Mouse (Mus musculus) layer of hippocampus, postnatal 36 days (tissue): ENCODE data around the gene Podxl2. TPM values are rescaled to one million over a fixed set of nuclear protein-coding genes. Genes with fewer than 3 reads are reported as not detected.

Source experiments
- DNase-seq, 2 experiments: peaks; one replicate each; pipeline ENCODE4 v3.0.0; 2022
- total RNA-seq, 2 experiments: library from RNA; stranded (reverse); gene quantifications; 2 replicates each; pipeline ENCODE4 v1.2.3; 2021

The Podxl2 gene
- total RNA-seq, 2 experiments from 2014 or later: 159 to 169 TPM

DNA sequence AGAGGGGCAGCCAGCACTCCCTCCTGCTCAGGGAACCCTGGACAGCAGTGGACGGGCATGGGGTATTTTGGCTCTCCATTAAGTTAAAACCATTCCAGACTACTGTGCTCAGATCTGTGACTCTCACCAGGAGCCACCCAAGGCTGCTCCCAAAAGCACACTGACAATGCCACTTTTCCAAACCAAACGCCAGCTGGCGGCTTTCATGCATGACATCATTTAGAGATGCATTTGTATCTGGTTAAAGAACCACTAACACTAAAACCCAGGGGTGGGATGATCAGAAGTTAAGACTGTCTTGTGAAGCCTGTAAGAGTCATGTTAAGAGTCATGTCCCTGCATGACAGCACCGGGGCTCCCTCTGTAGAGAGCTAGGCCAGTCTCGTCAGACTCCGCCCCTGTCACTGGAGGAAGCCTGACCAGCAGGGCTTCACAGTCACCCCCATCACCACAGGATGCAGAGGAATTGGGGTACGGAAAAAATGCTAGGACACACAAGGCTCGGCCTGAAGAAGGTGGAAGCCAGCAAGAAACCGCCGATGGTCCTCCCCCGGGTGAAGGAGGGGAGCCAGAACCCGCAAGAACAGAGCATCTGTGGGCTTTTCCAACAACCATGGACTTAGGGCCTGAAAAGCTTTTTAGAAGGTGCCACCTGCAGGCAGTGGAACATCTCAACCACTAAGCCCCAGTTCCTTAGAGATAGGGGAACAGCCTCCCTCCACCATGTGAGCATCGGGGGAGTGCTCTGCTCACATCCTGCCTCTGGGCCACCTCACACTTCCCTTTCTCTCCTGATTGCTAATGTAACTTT lies 47.2 kb downstream of the Podxl2 start:
- no peak for DNase-seq

DNA sequence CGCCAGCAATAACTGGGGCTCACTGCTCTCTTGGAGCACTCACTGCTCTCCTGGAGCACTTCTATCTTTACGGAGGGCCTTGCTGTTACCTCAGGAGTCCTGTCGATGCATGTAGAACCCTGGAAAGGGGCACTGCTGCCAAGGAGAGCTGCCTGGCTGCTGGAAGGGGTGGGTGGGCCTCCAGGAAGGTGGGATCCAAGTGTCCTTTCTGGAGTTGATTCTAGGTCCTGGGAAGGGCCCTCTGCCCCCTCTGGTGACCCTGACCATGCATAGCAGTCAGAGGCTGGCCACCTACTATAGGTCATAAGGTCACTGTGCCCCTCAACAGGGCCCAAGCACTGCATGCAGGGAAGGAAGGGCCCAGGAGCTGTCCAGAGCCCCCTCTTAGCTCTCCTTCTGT lies 47.9 kb downstream of the Podxl2 start:
- no peak for DNase-seq

DNA sequence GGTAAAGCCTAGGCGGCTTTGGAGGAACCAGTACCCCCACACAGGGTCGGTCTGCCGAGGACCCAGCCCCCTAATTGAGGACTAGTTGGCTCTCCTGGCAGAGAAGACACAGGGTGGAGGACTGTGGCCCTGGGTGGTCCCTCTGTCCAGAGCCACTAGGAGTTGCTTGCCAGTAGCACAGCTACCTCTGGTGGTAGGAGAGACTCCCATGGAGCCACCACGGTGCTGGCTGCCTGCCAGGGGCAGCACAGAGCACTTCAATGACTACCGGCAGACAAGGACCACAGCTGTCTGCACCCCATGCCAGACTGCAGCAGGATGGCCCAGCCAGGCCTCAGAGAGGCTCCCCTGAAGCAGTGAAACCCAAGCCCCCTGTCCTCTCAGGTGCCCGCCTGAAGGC lies 48.3 kb downstream of the Podxl2 start:
- no peak for DNase-seq

DNA sequence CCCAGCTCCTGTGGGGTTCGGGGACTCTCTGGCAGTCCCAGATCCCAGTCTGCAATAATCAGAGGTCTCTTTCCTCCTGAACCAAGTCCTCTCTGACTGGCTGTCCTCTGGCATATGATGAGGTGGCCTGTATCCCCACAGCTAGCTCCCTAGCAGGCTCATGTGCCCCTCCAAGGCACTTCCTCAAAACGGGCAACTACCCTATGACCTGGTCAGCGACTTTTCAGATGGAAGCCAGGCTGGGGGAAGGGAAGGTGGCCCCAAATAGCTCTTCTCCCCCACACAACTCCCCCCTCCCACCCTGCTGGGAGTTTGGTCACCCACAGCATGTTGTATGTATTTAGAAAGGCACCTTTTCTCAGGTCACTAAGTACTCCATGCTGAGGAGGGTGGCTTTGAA lies 48.8 kb downstream of the Podxl2 start:
- DNase-seq: no peak

DNA sequence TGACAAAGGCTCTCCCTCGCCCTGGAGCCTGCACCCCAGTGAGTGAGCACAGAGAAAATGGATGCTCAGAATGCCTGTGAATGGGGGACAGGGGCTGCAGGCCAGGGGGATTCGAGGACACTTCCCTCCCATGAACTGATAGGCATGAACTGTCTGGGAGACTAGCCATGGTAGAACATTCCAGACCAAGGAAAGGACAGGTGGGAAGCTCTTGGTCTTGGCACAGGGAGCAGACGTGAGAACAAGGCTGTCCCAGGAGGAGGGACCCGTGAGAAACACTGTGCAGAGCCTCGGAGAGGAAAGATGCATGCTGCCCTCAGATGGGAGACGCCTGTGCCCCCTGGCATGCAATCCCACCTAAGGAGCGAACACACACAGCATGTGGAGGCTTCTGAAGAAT lies 50.7 kb downstream of the Podxl2 start:
- DNase-seq: no peak

DNA sequence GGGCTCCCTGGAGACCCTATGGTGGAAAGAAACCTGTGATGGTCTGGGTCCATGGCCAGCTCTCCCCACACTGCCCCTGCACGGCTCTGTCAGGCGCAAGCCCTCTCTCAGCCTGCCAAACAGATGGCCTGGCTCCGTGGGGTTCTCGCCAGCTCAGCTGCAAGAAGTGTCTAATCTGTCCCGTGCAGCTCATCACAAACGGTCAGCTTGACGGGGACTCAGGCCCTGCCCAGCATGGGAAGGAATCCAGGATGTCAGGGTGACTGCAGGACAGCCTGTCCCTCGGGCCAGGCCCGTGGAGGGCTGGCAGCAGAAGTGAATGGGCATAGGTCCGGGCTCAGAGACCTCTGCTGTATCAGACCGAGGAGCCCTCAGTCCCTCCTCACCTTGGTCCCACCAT lies 52.9 kb downstream of the Podxl2 start:
- DNase-seq: peak; percentile 44 to 62

DNA sequence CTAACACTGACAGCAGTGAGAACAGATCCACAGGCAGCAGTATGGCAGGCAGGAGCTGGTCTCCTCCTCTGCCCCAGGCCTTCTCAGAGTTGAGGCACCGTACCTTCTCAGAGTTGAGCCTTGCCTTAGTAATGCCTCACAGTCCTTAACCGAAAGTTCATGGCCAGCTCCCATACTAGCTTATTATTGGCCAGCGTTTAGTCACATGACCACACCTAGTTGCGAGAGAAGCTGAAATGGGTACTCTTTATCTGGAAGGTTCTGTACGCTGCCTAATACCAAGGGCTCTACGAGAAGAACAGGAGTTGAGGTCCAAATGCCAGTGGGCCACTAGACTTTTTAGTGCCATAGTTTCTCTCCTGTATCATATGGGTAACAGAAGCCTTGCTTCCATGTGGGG lies 53.5 kb downstream of the Podxl2 start:
- DNase-seq: no peak

DNA sequence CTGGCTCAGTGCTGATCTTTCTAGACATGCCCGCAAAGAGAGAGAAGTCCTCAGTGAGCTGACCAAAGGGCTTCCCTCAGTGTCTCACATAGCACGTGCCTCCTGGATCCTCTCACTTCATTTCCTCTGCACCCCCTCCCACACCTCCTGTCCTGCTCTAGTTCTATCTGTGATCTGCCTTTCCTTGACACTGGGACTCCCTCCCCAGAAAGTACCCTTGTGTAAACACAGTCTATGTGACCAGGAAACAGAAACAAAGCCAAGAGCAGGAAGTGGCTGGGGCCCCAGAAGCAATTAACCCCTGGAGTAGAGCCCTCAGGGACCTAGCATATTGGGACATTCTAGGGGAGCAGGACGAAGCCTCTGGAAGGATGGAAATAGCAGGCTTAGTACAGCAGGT lies 54.0 kb downstream of the Podxl2 start:
- DNase-seq: no peak

DNA sequence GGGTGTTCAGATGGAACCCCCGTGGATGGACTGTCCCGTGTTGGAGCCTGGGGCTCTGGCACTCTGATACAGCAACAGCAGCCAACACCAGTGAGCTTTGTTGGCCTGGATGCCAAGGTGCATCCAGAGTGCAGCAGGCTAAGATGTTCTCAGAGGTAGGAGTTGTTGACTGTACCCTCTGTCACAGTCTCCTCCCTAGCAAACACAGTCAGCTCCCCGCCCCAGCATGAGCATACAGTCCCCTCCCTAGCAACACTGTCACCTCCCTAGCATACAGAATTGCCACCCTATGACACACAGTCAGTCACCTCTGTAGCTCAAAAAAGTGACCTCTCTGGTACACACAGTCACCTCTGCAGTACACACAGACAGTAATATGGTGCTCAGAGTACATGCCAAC lies 57.9 kb downstream of the Podxl2 start:
- DNase-seq: no peak

DNA sequence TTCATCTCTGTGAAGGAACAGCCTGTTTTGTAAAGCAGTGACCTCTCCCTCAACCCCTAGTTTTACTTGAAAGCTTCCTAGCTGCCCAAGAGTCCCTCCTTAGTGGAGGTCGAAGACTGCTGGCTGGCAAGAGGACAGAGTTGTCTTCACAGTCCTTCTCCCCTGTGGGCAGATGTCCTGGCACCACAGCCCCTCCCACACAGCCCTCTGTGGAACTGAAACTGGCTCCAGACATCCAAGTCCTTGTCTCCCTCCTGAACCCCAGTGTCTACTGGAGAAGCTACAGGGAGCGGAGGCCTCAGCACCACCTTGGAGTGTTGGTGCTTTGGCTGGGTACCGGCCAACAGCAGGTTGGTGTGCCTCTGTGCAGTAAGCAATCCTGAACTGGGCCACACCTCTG lies 59.4 kb downstream of the Podxl2 start:
- no peak for DNase-seq

DNA sequence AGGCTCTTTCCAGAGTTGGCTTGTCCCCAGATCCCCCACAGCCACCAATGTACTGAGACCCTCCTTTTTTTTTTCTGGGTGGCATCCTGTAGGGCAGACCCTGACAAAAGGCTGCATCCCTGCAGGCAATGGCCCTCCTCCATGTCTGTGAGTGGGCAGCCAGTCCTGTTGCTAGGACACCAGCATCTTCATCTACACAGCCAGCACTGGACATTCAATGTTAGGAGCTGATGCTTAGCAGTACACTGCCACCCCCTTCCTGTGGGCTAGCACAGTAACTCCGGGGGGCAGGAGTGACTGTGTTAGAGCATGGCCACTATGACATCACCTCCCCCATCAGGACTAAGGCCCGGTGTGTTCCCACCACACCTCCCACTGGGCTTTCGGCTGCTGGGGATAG lies 59.8 kb downstream of the Podxl2 start:
- no peak for DNase-seq

DNA sequence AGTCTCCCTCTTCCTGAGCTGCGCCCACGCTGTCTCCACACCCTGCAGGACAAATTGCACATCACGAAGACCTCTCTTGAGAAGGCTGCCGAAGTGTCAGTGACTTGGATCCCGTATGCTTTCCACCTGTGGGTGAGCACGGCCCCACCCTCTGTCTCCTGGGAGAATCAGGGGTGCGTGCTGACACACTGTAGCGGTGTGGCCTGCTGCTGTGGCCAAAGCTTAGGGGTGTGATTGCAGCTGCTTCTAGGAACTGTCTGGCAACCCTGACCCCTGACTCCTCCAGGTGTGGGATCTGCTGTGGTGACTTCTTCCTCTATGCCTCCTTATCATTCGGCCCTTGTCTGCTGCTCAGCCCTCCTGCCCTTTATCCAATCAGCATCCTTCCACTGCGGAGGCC lies 61.0 kb downstream of the Podxl2 start:
- DNase-seq: no peak

DNA sequence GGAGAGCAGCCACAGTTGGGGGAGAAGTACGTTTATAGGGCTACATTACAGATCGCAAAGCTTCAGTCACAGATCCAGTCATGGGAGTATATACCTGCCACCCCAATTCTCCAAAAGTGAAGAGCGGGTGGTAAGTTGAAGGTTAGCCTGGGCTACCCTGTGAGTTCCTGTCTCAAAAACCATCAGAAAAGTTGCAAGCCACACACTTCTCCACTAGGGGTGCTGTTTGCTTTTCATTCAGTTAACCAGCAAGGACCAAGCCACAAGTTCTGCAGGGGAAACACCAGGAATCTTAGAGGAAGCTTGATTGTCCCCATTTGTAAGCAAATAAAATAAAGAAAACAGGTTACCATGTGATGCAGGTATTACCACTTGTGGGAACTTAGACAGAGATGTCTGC lies 62.0 kb downstream of the Podxl2 start:
- DNase-seq: no peak

DNA sequence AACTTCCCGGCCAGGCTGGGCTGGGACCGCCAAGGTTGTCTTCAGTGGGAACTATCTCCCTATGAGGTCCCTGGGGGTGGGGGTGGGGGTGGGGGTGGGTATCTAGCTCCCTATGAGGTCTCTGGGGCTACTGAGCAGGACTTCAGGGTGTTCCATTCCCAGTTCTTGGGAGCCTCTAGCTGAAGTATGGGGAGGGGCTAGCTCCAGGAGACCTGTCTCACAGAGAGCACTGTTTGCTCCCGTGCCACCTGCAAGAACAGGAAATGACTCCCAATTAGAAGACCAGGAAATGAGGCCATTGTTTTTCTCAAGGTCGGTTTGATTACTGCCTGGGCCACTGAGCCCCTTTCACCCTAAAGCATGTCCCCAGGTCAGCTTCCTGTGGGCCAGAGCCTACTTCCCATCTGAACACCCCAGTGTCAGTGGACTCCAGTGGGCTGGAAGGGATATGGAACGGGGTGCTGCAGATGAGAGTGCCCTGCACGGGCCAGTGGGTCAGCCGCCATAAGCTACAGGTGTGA lies 62.9 kb downstream of the Podxl2 start:
- no peak for DNase-seq

DNA sequence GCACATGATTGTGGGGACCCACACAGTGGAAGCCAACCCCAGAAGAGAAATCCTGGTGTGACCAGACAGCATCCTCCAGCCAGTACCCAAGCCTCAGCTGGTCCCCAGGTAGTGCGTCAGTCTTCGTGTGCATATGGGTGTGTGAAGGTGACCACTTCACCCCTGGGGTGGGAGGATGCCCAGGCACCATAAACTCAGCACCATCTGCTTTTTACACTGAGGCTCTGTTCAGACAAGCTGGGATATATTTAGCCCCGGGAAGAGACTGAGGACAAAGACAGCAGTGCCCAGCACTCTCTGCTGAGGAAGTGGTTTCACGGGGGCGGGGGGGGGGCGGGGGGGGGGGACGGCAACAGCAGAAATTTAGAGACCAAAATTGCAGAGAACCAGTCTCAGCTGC lies 63.4 kb downstream of the Podxl2 start:
- no peak for DNase-seq

DNA sequence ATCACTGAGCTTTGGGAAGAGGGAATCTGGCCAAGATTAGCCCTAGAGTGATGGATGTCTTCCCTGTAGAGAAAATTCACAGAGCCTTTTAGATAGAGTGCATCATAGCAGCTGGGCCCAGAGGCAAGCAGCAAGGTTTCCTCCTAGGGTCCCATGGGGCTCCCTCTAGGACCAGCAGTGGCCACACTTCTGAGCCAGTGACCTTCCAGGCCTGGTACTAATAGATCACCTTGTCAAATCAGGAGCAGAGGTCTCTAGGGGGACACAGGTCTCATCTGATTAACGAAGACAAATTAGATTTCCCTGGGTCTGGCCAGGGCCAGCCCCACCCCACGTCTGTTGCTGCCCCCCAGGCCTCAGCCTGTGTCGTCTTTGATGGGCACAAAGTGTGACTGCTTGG lies 64.6 kb downstream of the Podxl2 start:
- DNase-seq: no peak

DNA sequence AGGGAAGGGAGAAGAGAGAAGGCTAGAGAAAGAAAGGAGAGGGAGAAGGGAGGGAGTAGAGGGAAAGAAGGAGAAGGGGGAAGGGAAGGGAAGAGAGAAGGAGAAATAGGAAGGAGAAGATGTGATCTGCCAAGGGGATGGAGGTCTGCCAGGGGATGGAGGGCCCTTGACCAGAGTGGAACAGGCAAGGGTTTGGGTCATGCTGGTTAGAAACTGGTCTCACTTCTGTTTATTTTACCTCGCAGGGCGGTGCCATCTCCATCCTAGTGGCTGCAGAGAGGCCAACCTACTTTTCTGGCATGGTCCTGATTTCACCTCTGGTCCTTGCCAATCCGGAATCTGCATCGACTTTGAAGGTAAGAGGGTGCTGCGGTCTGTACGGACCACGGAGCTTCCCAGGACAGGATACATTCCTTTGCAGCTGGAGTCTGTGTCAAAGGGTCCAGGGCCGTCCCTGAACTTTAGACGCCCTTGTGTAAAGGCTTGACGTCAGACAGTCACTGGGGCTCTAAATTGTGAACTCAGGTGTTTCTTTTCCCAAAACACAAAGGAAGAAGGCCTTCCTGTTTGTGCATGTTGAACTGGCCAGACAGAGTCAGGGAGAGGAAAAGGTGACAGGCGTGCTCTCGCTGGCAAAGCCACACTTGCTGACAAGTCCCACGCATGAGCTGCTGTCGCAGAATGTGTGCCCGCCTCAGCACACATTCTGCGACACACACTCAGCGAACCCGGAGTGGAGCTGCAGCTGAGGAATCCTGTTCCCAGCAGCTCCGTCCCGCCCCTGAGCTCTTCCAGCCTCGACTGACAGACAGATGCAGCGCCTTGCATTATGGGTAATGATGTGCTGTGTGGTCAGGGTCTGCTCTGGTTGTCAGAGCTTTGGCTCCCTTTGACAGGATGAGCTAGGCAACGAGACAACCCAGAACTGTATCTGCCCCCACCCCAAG lies 65.5 kb downstream of the Podxl2 start:
- DNase-seq: no peak

DNA sequence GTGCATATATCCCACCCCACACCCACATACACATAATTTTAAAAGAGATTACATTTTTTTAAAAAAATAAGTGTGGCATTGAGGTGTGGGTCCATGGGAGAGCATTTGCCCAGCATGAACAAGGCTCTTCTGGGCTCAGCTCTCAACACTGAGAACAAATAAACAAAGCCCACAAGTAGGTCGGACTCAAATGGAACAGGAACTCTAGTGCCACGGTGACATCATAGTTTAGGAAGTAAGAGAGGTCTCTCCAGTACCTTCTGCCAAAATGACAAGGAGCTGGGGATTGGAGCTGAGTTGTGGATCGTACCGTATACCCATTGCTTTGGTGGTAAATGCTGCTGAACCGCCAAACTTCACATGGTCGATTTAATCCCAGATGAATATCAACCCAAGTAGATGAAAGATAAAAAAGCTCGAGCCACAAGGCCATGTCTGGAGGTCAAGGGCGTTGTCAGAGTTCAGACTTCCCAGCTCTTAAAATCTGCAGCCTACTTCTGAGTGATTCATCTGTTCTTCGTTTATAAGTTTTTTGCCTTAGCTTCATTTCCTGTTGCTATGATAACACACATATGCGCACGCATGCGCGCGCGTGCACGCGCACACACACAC lies 69.8 kb downstream of the Podxl2 start:
- no peak for DNase-seq

DNA sequence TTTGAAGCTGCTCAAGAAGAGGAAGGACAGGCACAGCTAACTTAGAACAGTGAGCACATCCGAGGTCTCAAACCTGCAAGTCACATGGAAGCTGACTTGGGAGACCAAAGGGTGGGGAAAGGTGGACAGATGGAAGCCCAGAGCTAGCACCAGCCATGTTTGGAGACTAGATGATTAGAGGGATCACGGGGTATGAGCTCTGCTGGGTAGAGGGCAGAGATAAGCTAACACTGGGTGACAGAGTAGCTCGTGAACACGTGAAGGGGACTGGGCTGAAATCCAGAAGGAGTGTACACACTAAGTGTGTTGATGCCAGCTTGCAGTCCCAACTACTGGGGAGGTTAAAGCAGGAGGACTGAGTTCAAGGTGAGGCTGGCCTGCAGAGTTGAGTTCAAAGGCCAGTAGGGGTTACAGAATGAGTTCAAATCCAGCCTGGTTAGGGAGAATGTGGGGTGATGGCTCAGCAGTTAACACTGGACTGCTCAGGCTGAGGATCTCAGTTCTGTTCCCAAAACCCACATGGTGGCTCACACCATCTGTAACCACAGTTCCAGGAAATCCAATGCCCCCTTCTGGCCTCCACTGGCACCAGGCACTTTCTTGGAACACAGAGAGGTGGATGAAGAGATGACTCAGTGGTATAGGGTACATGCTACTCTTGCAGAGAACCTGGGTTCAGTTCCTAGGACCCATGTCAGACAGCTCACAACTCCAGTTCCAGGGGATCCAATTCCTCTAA lies 70.7 kb downstream of the Podxl2 start:
- DNase-seq: no peak

DNA sequence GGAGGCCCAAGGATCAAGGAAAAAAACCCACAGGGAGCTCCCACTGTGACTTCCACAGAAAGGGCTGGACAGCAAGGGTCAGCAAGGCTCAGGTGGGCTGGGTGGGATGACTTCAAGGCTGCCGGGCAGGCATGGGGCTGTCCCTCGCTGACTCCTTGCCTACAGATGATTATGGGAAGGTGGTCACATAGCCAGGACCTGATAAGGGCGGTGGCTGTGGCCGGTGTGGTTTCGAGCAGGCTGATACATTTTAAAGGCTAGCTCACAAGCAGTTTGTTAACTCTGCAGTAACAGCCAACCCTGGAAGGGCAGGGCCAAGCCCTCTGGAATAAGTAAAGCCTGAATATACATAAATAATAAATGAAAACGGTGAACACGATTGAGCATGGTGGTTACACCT lies 71.8 kb downstream of the Podxl2 start:
- no peak for DNase-seq

DNA sequence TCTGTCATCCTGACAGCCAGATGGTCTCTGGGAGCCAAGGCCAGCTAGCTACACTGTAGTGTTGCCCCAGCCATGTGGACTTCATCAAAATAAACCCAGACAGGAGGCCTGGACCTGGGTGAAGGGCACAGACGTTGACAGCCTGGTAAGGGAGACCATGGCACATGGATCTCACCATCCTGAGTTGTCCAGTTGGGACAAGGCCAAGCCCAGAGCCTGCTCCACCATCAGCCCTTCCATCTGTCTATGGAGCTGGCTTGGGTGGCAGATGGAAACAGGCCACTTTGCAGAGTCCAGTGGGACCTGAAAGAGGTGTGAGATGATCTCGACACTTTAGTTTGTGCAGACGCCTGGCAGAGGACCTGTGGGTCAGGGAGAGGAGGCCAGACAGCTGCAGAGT lies 74.1 kb downstream of the Podxl2 start:
- DNase-seq: no peak

DNA sequence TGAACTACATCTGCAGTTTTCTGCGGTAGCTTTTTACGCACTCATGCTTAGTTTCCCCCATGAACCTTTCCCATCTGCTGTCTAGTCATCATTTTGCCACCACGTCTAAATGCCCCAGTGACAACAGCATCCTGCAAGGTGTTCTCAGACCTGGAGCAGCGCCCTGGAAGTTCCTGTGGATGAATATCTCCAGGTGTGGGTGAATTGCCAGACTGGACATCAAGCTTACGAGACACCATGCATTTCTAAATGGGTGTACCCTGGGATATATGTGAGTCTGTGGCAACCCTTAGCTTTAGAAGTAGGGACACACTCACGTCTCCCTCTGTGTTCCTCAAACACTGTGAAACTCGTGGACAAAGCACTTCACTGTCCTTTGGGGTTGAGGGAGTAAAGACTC lies 74.7 kb downstream of the Podxl2 start:
- DNase-seq: no peak
